Mouse (Mus musculus): ENCODE results near the gene Chchd2. TPM values are rescaled to one million over a fixed set of nuclear protein-coding genes. Genes with fewer than 3 reads are reported as not detected.

The Chchd2 gene
- polyA plus RNA-seq, 1 experiment from 2014 or later = 743 TPM

- Histone ChIP-seq H3K4me2 (no peak overlapping the region), H3K36me3 (peaks cover 2% of the 10 kb centered on the region), H3K27me3 (replicated peaks) (no peaks in the 10 kb centered on the region), H3K9me3 (replicated peaks) (no peaks in the 10 kb centered on the region), H3K9ac (replicated peaks) (no peak overlapping the region), H3K4me3 (replicated peaks) (no peak overlapping the region), H3K4me1 (no peaks in the 10 kb centered on the region), H3K27ac (replicated peaks) (no peak overlapping the region)
- 80% methylated on average over 11 of the region's 11 CpGs for WGBS
- no peak for ATAC-seq (ENCODE audit: low FRiP score)
Observed at GRCm38 (mm10) chr5:129875098-129875497, 12.2 kb downstream of the Chchd2 start.

- ATAC-seq (ENCODE audit: low FRiP score) = no peak
- no peaks in the 10 kb centered on the region for H3K4me1 ChIP-seq
- WGBS = 81% methylated on average over 12 of the region's 12 CpGs
Observed at GRCm38 (mm10) chr5:129873942-129874341, 13.3 kb downstream of the Chchd2 start.

GRCm38 (mm10) chr5:129871238-129871637, 16.0 kb downstream of the Chchd2 start:
- Histone ChIP-seq H3K27me3 (replicated peaks) (no peaks in the 10 kb centered on the region), H3K4me1 (no peaks in the 10 kb centered on the region)
- 81% methylated on average over 2 of the region's 2 CpGs for WGBS

More at GRCm38 (mm10) chr5:129873942-129874341, 13.3 kb downstream of the Chchd2 start:
- Histone ChIP-seq H3K27me3 (replicated peaks) (no peaks in the 10 kb centered on the region), H3K9me3 (replicated peaks) (no peaks in the 10 kb centered on the region), H3K9ac (replicated peaks) (no peak overlapping the region), H3K4me3 (replicated peaks) (no peak overlapping the region), H3K4me2 (no peak overlapping the region), H3K27ac (replicated peaks) (no peak overlapping the region), H3K36me3 (no peaks in the 10 kb centered on the region)

GRCm38 (mm10) chr5:129869238-129869995, 17.9 kb downstream of the Chchd2 start:
- Histone ChIP-seq H3K9me3 (replicated peaks) (no peaks in the 10 kb centered on the region), H3K36me3 (no peaks in the 10 kb centered on the region), H3K4me3 (replicated peaks) (no peak overlapping the region), H3K4me2 (no peak overlapping the region), H3K4me1 (peaks cover under 1% of the 10 kb centered on the region; the same call in 1 of the 2 replicates), H3K27ac (replicated peaks) (no peak overlapping the region), H3K9ac (replicated peaks) (no peak overlapping the region), H3K27me3 (replicated peaks) (no peaks in the 10 kb centered on the region)
- no peak for ATAC-seq (ENCODE audit: low FRiP score)
- WGBS = 92% methylated on average over 19 of the region's 19 CpGs

More at GRCm38 (mm10) chr5:129871238-129871637, 16.0 kb downstream of the Chchd2 start:
- Histone ChIP-seq H3K4me2 (no peak overlapping the region), H3K9me3 (replicated peaks) (no peaks in the 10 kb centered on the region), H3K9ac (replicated peaks) (no peak overlapping the region), H3K4me3 (replicated peaks) (no peak overlapping the region), H3K36me3 (no peaks in the 10 kb centered on the region), H3K27ac (replicated peaks) (no peak overlapping the region)
- no peak for ATAC-seq (ENCODE audit: low FRiP score)

- ATAC-seq (ENCODE audit: low FRiP score) = no peak
- Histone ChIP-seq H3K27me3 (replicated peaks) (no peaks in the 10 kb centered on the region), H3K4me3 (replicated peaks) (no peak overlapping the region), H3K9ac (replicated peaks) (no peak overlapping the region), H3K27ac (replicated peaks) (no peak overlapping the region), H3K4me2 (no peak overlapping the region), H3K9me3 (replicated peaks) (no peaks in the 10 kb centered on the region), H3K36me3 (peaks cover 20% of the 10 kb centered on the region), H3K4me1 (peaks cover 3% of the 10 kb centered on the region; the same call in 1 of the 2 replicates)
- 87% methylated on average over 12 of the region's 12 CpGs for WGBS
Observed at GRCm38 (mm10) chr5:129865841-129866240, 21.4 kb downstream of the Chchd2 start.

- no peak overlapping the region for H3K9ac ChIP-seq (replicated peaks)
- H3K4me3 ChIP-seq (replicated peaks) = no peak overlapping the region
- 12% methylated on average over 18 of the region's 18 CpGs for WGBS
- H3K36me3 ChIP-seq = peaks cover 34% of the 10 kb centered on the region
- peaks cover 3% of the 10 kb centered on the region; the same call in 1 of the 2 replicates for H3K4me1 ChIP-seq
- H3K9me3 ChIP-seq (replicated peaks) = no peaks in the 10 kb centered on the region
- no peak overlapping the region for H3K27ac ChIP-seq (replicated peaks)
- no peak for ATAC-seq (ENCODE audit: low FRiP score)
- no peaks in the 10 kb centered on the region for H3K27me3 ChIP-seq (replicated peaks)
- H3K4me2 ChIP-seq = peak overlapping the region; percentile 26
Observed at GRCm38 (mm10) chr5:129864467-129864866, 22.8 kb downstream of the Chchd2 start.

- Histone ChIP-seq H3K36me3 (peaks cover 45% of the 10 kb centered on the region), H3K4me1 (peaks cover 3% of the 10 kb centered on the region; the same call in 1 of the 2 replicates), H3K27me3 (replicated peaks) (no peaks in the 10 kb centered on the region), H3K9ac (replicated peaks) (no peak overlapping the region), H3K27ac (replicated peaks) (no peak overlapping the region), H3K9me3 (replicated peaks) (no peaks in the 10 kb centered on the region), H3K4me3 (replicated peaks) (no peak overlapping the region), H3K4me2 (no peak overlapping the region)
- 98% methylated on average over 6 of the region's 6 CpGs for WGBS
- ATAC-seq (ENCODE audit: low FRiP score) = no peak
Observed at GRCm38 (mm10) chr5:129862325-129862724, 24.9 kb downstream of the Chchd2 start.

GRCm38 (mm10) chr5:129856414-129856813, 30.9 kb downstream of the Chchd2 start:
- Histone ChIP-seq H3K9me3 (replicated peaks) (no peaks in the 10 kb centered on the region), H3K4me3 (replicated peaks) (no peak overlapping the region), H3K9ac (replicated peaks) (no peak overlapping the region), H3K27me3 (replicated peaks) (no peaks in the 10 kb centered on the region), H3K4me1 (no peaks in the 10 kb centered on the region), H3K36me3 (peaks cover 59% of the 10 kb centered on the region), H3K27ac (replicated peaks) (no peak overlapping the region), H3K4me2 (no peak overlapping the region)
- ATAC-seq (ENCODE audit: low FRiP score) = no peak
- 90% methylated on average over 5 of the region's 5 CpGs for WGBS

- Histone ChIP-seq H3K27me3 (replicated peaks) (no peaks in the 10 kb centered on the region), H3K9me3 (replicated peaks) (no peaks in the 10 kb centered on the region), H3K4me2 (no peak overlapping the region), H3K9ac (replicated peaks) (no peak overlapping the region), H3K36me3 (peaks cover 51% of the 10 kb centered on the region), H3K4me3 (replicated peaks) (no peak overlapping the region), H3K27ac (replicated peaks) (no peak overlapping the region), H3K4me1 (no peaks in the 10 kb centered on the region)
- ATAC-seq (ENCODE audit: low FRiP score) = no peak
- WGBS = 47% methylated on average over 5 of the region's 5 CpGs
Observed at GRCm38 (mm10) chr5:129855163-129855562, 32.1 kb downstream of the Chchd2 start.

GRCm38 (mm10) chr5:129847558-129847820, 39.8 kb downstream of the Chchd2 start:
- Histone ChIP-seq H3K9me3 (replicated peaks) (no peaks in the 10 kb centered on the region), H3K36me3 (peaks cover 31% of the 10 kb centered on the region), H3K27me3 (replicated peaks) (no peaks in the 10 kb centered on the region), H3K9ac (replicated peaks) (peak overlapping the region; percentile 79), H3K4me3 (replicated peaks) (peak overlapping the region; percentile 83), H3K4me2 (peak overlapping the region; percentile 67), H3K27ac (replicated peaks) (no peak overlapping the region; the same call in 1 of the 2 replicates), H3K4me1 (peaks cover 18% of the 10 kb centered on the region)
- 66% methylated on average over 8 of the region's 8 CpGs for WGBS
- ATAC-seq (ENCODE audit: low FRiP score) = no peak

- H3K9me3 ChIP-seq (replicated peaks) = no peaks in the 10 kb centered on the region
- peak within 1 kb of the TSS; percentile 67 for H3K4me2 ChIP-seq
- peak within 1 kb of the TSS; percentile 83 for H3K4me3 ChIP-seq (replicated peaks)
- 10% methylated on average over 22 of the region's 22 CpGs for WGBS
- H3K27ac ChIP-seq (replicated peaks) = peak within 1 kb of the TSS; percentile 82
- peak; percentile 97 for ATAC-seq (ENCODE audit: low FRiP score)
- H3K4me1 ChIP-seq = peaks cover 18% of the 10 kb centered on the region
- H3K27me3 ChIP-seq (replicated peaks) = no peaks in the 10 kb centered on the region
- H3K9ac ChIP-seq (replicated peaks) = peak within 1 kb of the TSS; percentile 79
- H3K36me3 ChIP-seq = peaks cover 31% of the 10 kb centered on the region
Observed at GRCm38 (mm10) chr5:129846752-129847557, 40.3 kb downstream of the Chchd2 start, which contains the start of gene Sumf2. Gene Sumf2, plus strand, starts transcription at chr5:129846986.

- no peak overlapping the region for H3K9ac ChIP-seq (replicated peaks)
- H3K4me2 ChIP-seq = no peak overlapping the region
- H3K4me1 ChIP-seq = peaks cover 18% of the 10 kb centered on the region
- H3K36me3 ChIP-seq = peaks cover 26% of the 10 kb centered on the region
- H3K27ac ChIP-seq (replicated peaks) = no peak overlapping the region
- H3K9me3 ChIP-seq (replicated peaks) = no peaks in the 10 kb centered on the region
- no peaks in the 10 kb centered on the region for H3K27me3 ChIP-seq (replicated peaks)
- WGBS = 96% methylated on average over 5 of the region's 5 CpGs
- no peak overlapping the region for H3K4me3 ChIP-seq (replicated peaks)
- ATAC-seq (ENCODE audit: low FRiP score) = no peak
Observed at GRCm38 (mm10) chr5:129844848-129845247, 42.4 kb downstream of the Chchd2 start.
